Mouse (Mus musculus): ENCODE data around the gene Ttc28.
A peak's percentile ranks its signal among the peaks of the same experiment; 100 is the strongest.

DNA sequence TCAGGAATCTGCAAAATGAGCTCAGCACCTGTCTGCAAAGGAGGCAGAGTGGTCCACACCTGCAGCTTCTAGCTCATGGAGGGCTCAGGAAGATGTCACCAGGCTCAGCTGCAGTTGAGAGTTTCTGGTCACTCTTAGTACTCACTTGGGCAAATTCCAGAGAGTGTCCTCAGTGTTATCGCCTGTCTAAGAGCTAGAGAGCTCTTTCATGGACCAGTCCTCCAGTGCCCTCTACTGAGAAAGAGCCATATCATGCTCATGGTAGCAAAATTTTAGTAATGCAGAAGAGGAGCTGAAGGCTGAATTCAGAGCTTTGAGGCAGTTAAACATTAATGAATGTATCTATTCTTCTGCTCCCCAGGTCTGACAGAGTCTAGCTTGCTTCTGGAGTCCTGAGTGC lies 43.7 kb downstream of the Ttc28 start:
- no peak for TF ChIP-seq ELF1 (IDR thresholded peaks at IDR 0.05; ENCODE audit: low read depth, low read length)
- no peak for TF ChIP-seq POLR2A (IDR thresholded peaks at IDR 0.05; ENCODE audit: control insufficient read depth in 1 of 2, insufficient read depth in 1 of 2, low read depth in 1 of 2, low read length in 2 of 2, poor library complexity in 1 of 2)
- peak in 1 of 3 experiments; percentile 20; a peak in 1 of 6 replicates for TF ChIP-seq CTCF (IDR thresholded peaks at IDR 0.05 in 2 of 3, conservative IDR thresholded peaks at IDR 0.05 in 1 of 3; ENCODE audit: control insufficient read depth in 1 of 3, insufficient read depth in 1 of 3, low read depth in 2 of 3, low read length in 3 of 3, poor library complexity in 1 of 3, severe bottlenecking in 1 of 3)
- no peak for TF ChIP-seq USF1 (IDR thresholded peaks at IDR 0.05; ENCODE audit: low read depth, low read length)
- TF ChIP-seq MAZ (IDR thresholded peaks at IDR 0.05; ENCODE audit: low read depth, low read length): no peak
- no peak for TF ChIP-seq POLR2AphosphoS2 (IDR thresholded peaks at IDR 0.05; ENCODE audit: low read length)
- no peak for TF ChIP-seq MXI1 (IDR thresholded peaks at IDR 0.05; ENCODE audit: low read depth, low read length)
- TF ChIP-seq CHD2 (IDR thresholded peaks at IDR 0.05; ENCODE audit: low read length): no peak
- no peak for TF ChIP-seq GABPA (IDR thresholded peaks at IDR 0.05; ENCODE audit: low read depth, low read length)
- TF ChIP-seq MAX (IDR thresholded peaks at IDR 0.05; ENCODE audit: low read length): no peak
- TF ChIP-seq MAFK (IDR thresholded peaks at IDR 0.05; ENCODE audit: borderline replicate concordance, low read depth, low read length): no peak
- TF ChIP-seq KAT2A (conservative IDR thresholded peaks at IDR 0.05; ENCODE audit: low read depth, low read length): no peak
- TF ChIP-seq BHLHE40 (IDR thresholded peaks at IDR 0.05; ENCODE audit: borderline replicate concordance, low read depth, low read length): no peak
- TF ChIP-seq RAD21 (IDR thresholded peaks at IDR 0.05; ENCODE audit: low read depth, low read length): peak; percentile 25

Data from MEL (cell line).